Mouse (Mus musculus): Measurements from ENCODE around the gene Dtymk.

GRCm38 (mm10) chr1:93751290-93751689 is 50.4 kb downstream of the Dtymk start, which contains the start of gene Atg4b:
- TF ChIP-seq TAL1 (IDR thresholded peaks at IDR 0.05; ENCODE audit: low read length) = no peak
- TF ChIP-seq GATA1 (IDR thresholded peaks at IDR 0.05; ENCODE audit: low read length) = no peak
